Mouse (Mus musculus) heart, adult 2 months (tissue): ENCODE results near the gene Cdyl.
A peak's percentile ranks its signal among the peaks of the same experiment; 100 is the strongest.

Experiments used
- CTCF ChIP-seq: fragments of 200-600 bp; IDR thresholded peaks from 2 replicates; pipeline ENCODE4 v1.8.1; 2022; ENCODE audit warnings: antibody characterized with exemption, mild to moderate bottlenecking, moderate library complexity
- POLR2A ChIP-seq: fragments of 200-500 bp; IDR thresholded peaks from 2 replicates; pipeline ENCODE4 v1.6.1; 2011; ENCODE audit warnings: mild to moderate bottlenecking, low read depth, low read length, control low read depth; ENCODE audit not compliant: insufficient read depth

DNA sequence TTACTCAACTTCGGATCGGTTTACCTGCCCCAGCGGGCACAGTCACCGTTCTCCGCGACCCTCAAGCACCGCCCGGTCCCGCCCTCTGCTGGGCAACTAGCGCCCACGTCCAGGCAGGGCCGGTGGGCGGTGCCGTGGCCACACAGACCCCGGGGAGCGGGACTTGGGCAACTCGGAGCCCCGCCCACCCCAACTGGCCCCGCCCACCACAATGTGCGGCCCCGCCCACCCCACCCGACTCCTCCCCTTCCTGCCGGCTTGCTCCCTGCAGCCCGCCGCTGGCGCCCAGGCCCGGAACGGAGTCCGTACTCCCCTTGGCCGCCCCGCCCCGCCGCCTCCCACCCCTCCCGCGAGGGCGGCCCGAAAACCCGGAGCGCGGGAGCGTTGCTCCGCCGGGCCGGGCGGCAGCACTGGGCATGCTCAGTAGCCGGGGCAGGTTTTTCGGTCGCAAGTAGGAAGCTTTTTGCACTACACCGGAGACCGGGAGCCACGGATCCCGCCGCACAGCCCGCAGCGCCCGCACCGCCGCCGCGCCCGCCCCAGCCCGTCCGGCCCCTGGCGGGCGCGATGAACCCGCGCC, 81.5 kb downstream of the Cdyl start:
- TF ChIP-seq CTCF (peak; percentile 77), POLR2A (no peak)
